Mouse (Mus musculus) layer of hippocampus, adult 11-12 months (tissue): Measurements from ENCODE around the gene Tmed1.
"Not testable (repeated sequence)": the region's sequence is repeated elsewhere in the genome, so short reads cannot be mapped to it uniquely, and the experiment has no call there.

Experiments
- DNase-seq: peaks from one replicate; pipeline ENCODE4 v3.0.0; 2022; ENCODE audit warnings: low spot score

The Tmed1 gene

DNA sequence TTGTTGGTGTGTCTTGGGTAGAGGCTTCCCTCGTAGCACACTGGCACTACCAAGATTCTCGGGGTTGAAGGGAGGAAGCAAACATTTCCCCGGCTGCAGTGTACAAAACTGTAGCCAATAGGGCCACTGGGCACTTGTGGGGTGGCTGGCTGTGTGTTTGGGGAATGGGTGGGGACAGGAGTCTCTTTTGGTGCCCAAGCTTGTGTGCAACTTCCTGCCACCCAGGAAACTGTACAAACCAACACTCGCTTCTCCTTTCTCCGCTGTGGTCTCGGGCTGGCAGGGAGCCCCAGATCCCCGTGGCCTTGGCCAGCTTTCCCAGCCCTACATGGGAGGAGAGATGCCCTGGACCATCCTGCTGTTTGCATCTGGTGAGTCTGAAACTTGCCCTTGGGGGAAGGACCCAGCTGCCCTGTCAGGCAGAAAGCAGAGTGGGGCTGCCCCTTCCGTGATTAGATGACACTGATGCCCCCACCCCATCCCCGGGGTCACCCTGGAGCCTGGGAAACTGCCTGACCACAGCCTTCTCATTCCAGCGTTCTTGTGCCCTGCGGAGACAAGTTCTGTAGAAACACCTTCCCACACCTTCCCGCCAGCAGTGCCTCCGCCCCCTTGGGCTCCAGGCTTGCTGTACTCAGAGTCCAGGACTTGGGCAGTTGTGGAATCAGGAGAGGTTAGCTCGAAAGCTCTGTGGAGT, 16.0 kb upstream of the Tmed1 start, which contains the start of gene AB124611:
Gene AB124611 (plus strand): TSS at position 240 of the 697 bp plus-strand sequence.
- no peak for DNase-seq

- no peak for DNase-seq
Observed at GRCm38 (mm10) chr9:21525142-21525936, 15.3 kb upstream of the Tmed1 start.

- not testable (repeated sequence) for DNase-seq
Observed at GRCm38 (mm10) chr9:21518690-21519089, 8.6 kb upstream of the Tmed1 start.

GRCm38 (mm10) chr9:21517947-21518495, 8.0 kb upstream of the Tmed1 start:
- no peak for DNase-seq

GRCm38 (mm10) chr9:21513466-21513865, 3.4 kb upstream of the Tmed1 start:
- DNase-seq, result no peak

- DNase-seq, result no peak
Observed at GRCm38 (mm10) chr9:21511052-21511451, 1.0 kb upstream of the Tmed1 start.

- DNase-seq, result no peak
Observed at GRCm38 (mm10) chr9:21510689-21511015, 600 bp upstream of the Tmed1 start.

- no peak for DNase-seq
Observed at GRCm38 (mm10) chr9:21508871-21509404, 1.1 kb downstream of the Tmed1 start.

DNA sequence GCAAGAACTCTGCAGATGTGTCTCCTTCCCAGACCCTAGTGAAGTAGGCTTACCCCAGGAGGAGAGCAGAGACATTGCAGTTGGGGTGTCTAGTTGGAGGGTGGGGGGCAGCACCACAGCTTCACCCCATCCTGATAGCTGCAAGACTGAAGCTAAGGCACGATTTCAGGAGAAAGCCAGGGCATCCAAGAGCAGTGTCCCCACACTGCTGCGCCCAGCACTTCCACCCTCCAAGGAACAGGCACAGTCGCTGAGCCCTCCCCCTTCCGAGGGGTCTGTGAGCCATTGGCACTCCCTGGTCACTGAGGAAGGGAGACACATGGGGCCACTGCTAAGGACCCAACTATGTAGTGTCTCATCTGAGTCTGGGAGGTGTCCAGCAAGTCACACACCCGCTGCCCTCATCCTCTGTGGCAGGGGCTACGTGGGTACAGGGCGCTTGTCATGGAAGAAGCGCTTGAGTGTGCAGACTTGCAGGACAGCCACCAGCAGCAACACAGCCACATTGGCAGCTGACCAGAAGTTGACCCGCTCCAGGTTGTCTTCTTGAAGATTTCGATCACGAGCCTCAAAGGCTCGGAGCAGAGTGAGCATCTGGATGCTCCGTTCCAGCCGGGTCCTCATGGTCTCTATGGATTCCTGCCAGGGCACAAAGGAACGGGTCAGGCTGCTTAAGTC, 2.2 kb downstream of the Tmed1 start:
- DNase-seq, result no peak

- no peak for DNase-seq
Observed at GRCm38 (mm10) chr9:21505767-21506166, 4.3 kb downstream of the Tmed1 start.

- no peak for DNase-seq
Observed at GRCm38 (mm10) chr9:21503352-21503751, 6.7 kb downstream of the Tmed1 start.

DNA sequence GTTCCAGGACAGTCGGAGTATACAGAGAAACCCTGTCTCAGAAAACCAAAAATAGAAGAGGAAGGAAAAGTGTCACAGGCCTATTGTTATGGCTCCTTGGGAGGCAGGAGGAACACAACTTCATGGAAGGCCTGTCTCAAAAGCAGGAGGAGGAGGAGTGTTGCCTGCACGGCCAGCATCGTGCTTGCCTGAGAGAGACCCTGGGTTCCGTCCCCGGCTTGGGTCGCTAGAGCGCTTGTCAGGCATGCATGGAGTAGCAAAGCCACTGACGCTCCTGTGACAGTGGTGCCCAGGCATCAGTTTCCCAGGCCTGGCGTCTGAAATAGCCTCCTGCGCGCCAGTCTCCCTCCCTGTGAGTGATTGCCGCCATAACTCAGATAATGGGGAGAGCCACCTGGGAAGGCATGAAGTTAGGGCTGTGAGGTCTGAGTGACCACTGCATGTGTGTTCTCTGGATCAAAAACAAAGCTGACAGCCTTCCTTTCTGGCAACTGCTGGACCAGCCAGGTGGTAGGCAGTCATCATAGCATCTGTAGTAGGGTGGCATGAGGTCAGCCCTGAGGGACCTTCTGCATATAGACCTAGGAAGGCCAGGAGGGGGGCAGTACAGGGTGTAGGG, 11.7 kb downstream of the Tmed1 start:
- no peak for DNase-seq

DNA sequence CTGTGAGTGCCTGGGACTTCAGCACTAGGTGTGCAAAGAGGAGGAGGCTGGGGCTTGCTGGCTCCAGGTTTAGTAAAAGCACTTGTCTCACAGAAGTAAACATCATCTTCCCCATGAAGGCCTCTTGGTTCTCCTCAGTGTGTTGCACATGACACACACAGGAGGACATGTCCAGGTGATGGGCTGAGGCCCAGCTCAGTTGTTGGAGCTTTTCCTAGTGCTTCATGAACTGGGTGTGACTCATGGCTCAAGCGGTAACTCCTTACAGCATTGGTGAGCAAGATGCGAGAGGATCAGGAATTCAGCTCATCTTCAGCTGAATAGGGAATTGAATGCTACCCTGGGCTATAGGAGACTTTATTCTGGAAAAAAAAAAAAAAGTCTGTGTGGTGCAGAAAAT, 12.4 kb downstream of the Tmed1 start:
- no peak for DNase-seq

GRCm38 (mm10) chr9:21497050-21497542, 13.0 kb downstream of the Tmed1 start:
- no peak for DNase-seq

DNA sequence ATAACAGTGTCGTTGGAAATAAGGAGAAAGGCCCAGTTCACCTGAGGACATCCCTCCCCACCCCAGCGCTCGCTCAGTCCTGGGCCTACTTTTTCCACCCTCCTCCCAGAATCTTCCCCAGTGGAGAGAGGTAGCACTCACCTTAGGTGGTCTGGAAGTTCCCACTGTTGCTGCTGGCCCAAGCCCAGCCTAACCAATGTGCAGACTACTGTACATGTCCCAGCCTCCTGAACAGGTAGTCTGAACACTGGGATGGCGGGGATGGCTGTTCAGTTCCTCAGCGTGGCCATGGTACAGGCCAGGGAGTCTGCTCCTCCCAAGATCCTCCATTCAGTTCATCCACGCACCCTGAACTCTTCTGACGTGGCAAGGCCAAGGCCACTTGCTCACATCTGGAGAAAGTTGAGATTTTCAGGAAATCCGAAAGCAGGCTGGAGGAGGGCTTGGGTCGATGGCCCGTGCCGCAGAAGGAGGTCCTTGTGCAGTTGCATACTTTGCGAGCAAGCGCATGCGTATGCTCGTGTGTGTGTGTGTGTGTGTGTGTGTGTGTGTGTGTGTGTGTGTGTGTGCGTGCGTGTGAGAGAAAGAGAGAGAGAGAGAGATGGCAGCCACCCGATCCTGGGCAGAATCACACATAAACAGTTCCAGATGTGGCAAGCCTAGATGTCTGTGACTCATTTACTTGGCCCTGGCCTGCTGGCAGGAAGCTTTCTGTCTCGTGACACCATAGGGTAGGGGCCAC, 13.6 kb downstream of the Tmed1 start:
- DNase-seq, result no peak

GRCm38 (mm10) chr9:21494726-21495125, 15.3 kb downstream of the Tmed1 start:
- no peak for DNase-seq

- no peak for DNase-seq
Observed at GRCm38 (mm10) chr9:21493907-21494306, 16.1 kb downstream of the Tmed1 start.

- no peak for DNase-seq
Observed at GRCm38 (mm10) chr9:21490696-21491095, 19.4 kb downstream of the Tmed1 start.

DNA sequence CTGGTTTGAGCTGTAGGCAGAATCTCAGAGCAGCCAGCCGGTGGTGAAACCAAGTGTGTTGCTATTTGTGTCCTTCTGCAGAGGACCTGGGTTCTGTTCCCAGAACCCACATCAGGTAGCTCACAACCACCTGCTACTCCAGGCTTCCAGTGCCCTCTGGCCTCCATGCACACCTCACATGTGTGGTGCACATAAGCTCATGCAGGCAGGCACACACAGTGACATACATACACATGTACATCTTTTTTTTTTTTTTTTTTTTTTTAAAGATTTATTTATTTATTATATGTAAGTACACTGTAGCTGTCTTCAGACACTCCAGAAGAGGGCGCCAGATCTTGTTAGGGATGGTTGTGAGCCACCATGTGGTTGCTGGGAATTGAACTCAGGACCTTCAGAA, 21.8 kb downstream of the Tmed1 start:
- DNase-seq, result not testable (repeated sequence)

- DNase-seq, result no peak
Observed at GRCm38 (mm10) chr9:21484065-21484464, 26.0 kb downstream of the Tmed1 start.

- no peak for DNase-seq
Observed at GRCm38 (mm10) chr9:21477707-21478106, 32.3 kb downstream of the Tmed1 start.
